Mouse (Mus musculus): ENCODE results near the gene Akr1d1. TPM values are rescaled to one million over a fixed set of nuclear protein-coding genes. Genes with fewer than 3 reads are reported as not detected.

Gene Akr1d1
- total and polyA plus RNA-seq, 2 experiments: 73.2 to 301 TPM

GRCm38 (mm10) chr6:37494957-37495356, 35.0 kb upstream of the Akr1d1 start:
- no peaks in the 10 kb centered on the region for H3K4me1 ChIP-seq (ENCODE audit: control insufficient read depth, insufficient read depth, low read length)
- 38% methylated on average over 1 of the region's 1 CpGs for WGBS

GRCm38 (mm10) chr6:37496866-37497265, 33.1 kb upstream of the Akr1d1 start:
- 93% methylated on average over 1 of the region's 1 CpGs for WGBS
- DNase-seq (ENCODE audit: extremely low read depth, low read depth, low spot score): peak; percentile 46
- H3K9ac ChIP-seq (ENCODE audit: low read depth, low read length): no peak overlapping the region
- H3K4me1 ChIP-seq (ENCODE audit: control insufficient read depth, insufficient read depth, low read length): no peaks in the 10 kb centered on the region
- no peak overlapping the region for H3K4me3 ChIP-seq (ENCODE audit: insufficient read depth, low read depth, low read length)
- H3K27ac ChIP-seq (replicated peaks; ENCODE audit: insufficient read depth, low read depth, low read length): no peak overlapping the region
- H3K79me2 ChIP-seq (ENCODE audit: control insufficient read depth, insufficient read depth, low read length): no peaks in the 10 kb centered on the region
- TF ChIP-seq CTCF (IDR thresholded peaks at IDR 0.05; ENCODE audit: low read depth, low read length) (0 out of 2 replicates have a peak, but pooled peaks have one; percentile 7), POLR2A (IDR thresholded peaks at IDR 0.05; ENCODE audit: extremely low read depth, insufficient read depth, low read length) (no peak)
- no peaks in the 10 kb centered on the region for H3K27me3 ChIP-seq (ENCODE audit: control insufficient read depth, insufficient read depth, low read length)
- no peaks in the 10 kb centered on the region for H3K36me3 ChIP-seq (ENCODE audit: control insufficient read depth, insufficient read depth, low read length)

More at GRCm38 (mm10) chr6:37494957-37495356, 35.0 kb upstream of the Akr1d1 start:
- Histone ChIP-seq H3K27ac (replicated peaks; ENCODE audit: insufficient read depth, low read depth, low read length) (no peak overlapping the region), H3K4me3 (ENCODE audit: insufficient read depth, low read depth, low read length) (no peak overlapping the region), H3K36me3 (ENCODE audit: control insufficient read depth, insufficient read depth, low read length) (no peaks in the 10 kb centered on the region), H3K79me2 (ENCODE audit: control insufficient read depth, insufficient read depth, low read length) (no peaks in the 10 kb centered on the region), H3K9ac (ENCODE audit: low read depth, low read length) (no peak overlapping the region), H3K27me3 (ENCODE audit: control insufficient read depth, insufficient read depth, low read length) (no peaks in the 10 kb centered on the region)
- no peak for DNase-seq (ENCODE audit: extremely low read depth, low read depth, low spot score)
- TF ChIP-seq CTCF (IDR thresholded peaks at IDR 0.05; ENCODE audit: low read depth, low read length) (no peak), POLR2A (IDR thresholded peaks at IDR 0.05; ENCODE audit: extremely low read depth, insufficient read depth, low read length) (no peak)

- Histone ChIP-seq H3K36me3 (ENCODE audit: control insufficient read depth, insufficient read depth, low read length) (no peaks in the 10 kb centered on the region), H3K4me1 (ENCODE audit: control insufficient read depth, insufficient read depth, low read length) (peaks cover 10% of the 10 kb centered on the region), H3K27ac (replicated peaks; ENCODE audit: insufficient read depth, low read depth, low read length) (no peak overlapping the region), H3K79me2 (ENCODE audit: control insufficient read depth, insufficient read depth, low read length) (no peaks in the 10 kb centered on the region), H3K27me3 (ENCODE audit: control insufficient read depth, insufficient read depth, low read length) (no peaks in the 10 kb centered on the region), H3K4me3 (ENCODE audit: insufficient read depth, low read depth, low read length) (no peak overlapping the region), H3K9ac (ENCODE audit: low read depth, low read length) (no peak overlapping the region)
- 28% methylated on average over 2 of the region's 2 CpGs for WGBS
- DNase-seq (ENCODE audit: extremely low read depth, low read depth, low spot score): peak; percentile 75
- no peak for TF ChIP-seq CTCF (IDR thresholded peaks at IDR 0.05; ENCODE audit: low read depth, low read length)
- TF ChIP-seq POLR2A (IDR thresholded peaks at IDR 0.05; ENCODE audit: extremely low read depth, insufficient read depth, low read length): no peak
Measured at GRCm38 (mm10) chr6:37505588-37505987, 24.4 kb upstream of the Akr1d1 start.

- H3K9ac ChIP-seq (ENCODE audit: low read depth, low read length): no peak overlapping the region
- H3K36me3 ChIP-seq (ENCODE audit: control insufficient read depth, insufficient read depth, low read length): no peaks in the 10 kb centered on the region
- no peaks in the 10 kb centered on the region for H3K79me2 ChIP-seq (ENCODE audit: control insufficient read depth, insufficient read depth, low read length)
- H3K27ac ChIP-seq (replicated peaks; ENCODE audit: insufficient read depth, low read depth, low read length): no peak overlapping the region
- H3K4me1 ChIP-seq (ENCODE audit: control insufficient read depth, insufficient read depth, low read length): peaks cover 15% of the 10 kb centered on the region
- peak; percentile 28 for DNase-seq (ENCODE audit: extremely low read depth, low read depth, low spot score)
- H3K27me3 ChIP-seq (ENCODE audit: control insufficient read depth, insufficient read depth, low read length): no peaks in the 10 kb centered on the region
- 30% methylated on average over 3 of the region's 3 CpGs for WGBS
- no peak for TF ChIP-seq CTCF (IDR thresholded peaks at IDR 0.05; ENCODE audit: low read depth, low read length)
- TF ChIP-seq POLR2A (IDR thresholded peaks at IDR 0.05; ENCODE audit: extremely low read depth, insufficient read depth, low read length): no peak
- no peak overlapping the region for H3K4me3 ChIP-seq (ENCODE audit: insufficient read depth, low read depth, low read length)
Measured at GRCm38 (mm10) chr6:37506909-37507515, 23.0 kb upstream of the Akr1d1 start.

GRCm38 (mm10) chr6:37510786-37511185, 19.2 kb upstream of the Akr1d1 start:
- Histone ChIP-seq H3K4me1 (ENCODE audit: control insufficient read depth, insufficient read depth, low read length) (peaks cover 15% of the 10 kb centered on the region), H3K4me3 (ENCODE audit: insufficient read depth, low read depth, low read length) (no peak overlapping the region), H3K36me3 (ENCODE audit: control insufficient read depth, insufficient read depth, low read length) (no peaks in the 10 kb centered on the region), H3K9ac (ENCODE audit: low read depth, low read length) (no peak overlapping the region), H3K79me2 (ENCODE audit: control insufficient read depth, insufficient read depth, low read length) (no peaks in the 10 kb centered on the region), H3K27ac (replicated peaks; ENCODE audit: insufficient read depth, low read depth, low read length) (peak overlapping the region; percentile 39; the same call in 1 of the 2 replicates), H3K27me3 (ENCODE audit: control insufficient read depth, insufficient read depth, low read length) (no peaks in the 10 kb centered on the region)
- no peak for TF ChIP-seq POLR2A (IDR thresholded peaks at IDR 0.05; ENCODE audit: extremely low read depth, insufficient read depth, low read length)
- no peak for TF ChIP-seq CTCF (IDR thresholded peaks at IDR 0.05; ENCODE audit: low read depth, low read length)
- DNase-seq (ENCODE audit: extremely low read depth, low read depth, low spot score): peak; percentile 81

- Histone ChIP-seq H3K36me3 (ENCODE audit: control insufficient read depth, insufficient read depth, low read length) (no peaks in the 10 kb centered on the region), H3K79me2 (ENCODE audit: control insufficient read depth, insufficient read depth, low read length) (no peaks in the 10 kb centered on the region), H3K4me1 (ENCODE audit: control insufficient read depth, insufficient read depth, low read length) (no peaks in the 10 kb centered on the region), H3K9ac (ENCODE audit: low read depth, low read length) (no peak overlapping the region), H3K27me3 (ENCODE audit: control insufficient read depth, insufficient read depth, low read length) (no peaks in the 10 kb centered on the region), H3K4me3 (ENCODE audit: insufficient read depth, low read depth, low read length) (no peak overlapping the region), H3K27ac (replicated peaks; ENCODE audit: insufficient read depth, low read depth, low read length) (no peak overlapping the region)
- 75% methylated on average over 13 of the region's 13 CpGs for WGBS
- no peak for DNase-seq (ENCODE audit: extremely low read depth, low read depth, low spot score)
- TF ChIP-seq CTCF (IDR thresholded peaks at IDR 0.05; ENCODE audit: low read depth, low read length) (no peak), POLR2A (IDR thresholded peaks at IDR 0.05; ENCODE audit: extremely low read depth, insufficient read depth, low read length) (no peak)
Measured at GRCm38 (mm10) chr6:37520631-37521375, 9.2 kb upstream of the Akr1d1 start.

All from liver, adult 2 months (tissue).